Mouse (Mus musculus) limb, embryonic 14.5 days (tissue): ENCODE results near the gene Hs3st3b1. TPM values are rescaled to one million over a fixed set of nuclear protein-coding genes. Genes with fewer than 3 reads are reported as not detected.

ENCODE experiments used
- ATAC-seq: fragments of 200-750 bp; cut with Nextera tagmentation; 2 replicates; pipeline ENCODE4 v1.8.0; 2017; ENCODE audit warnings: low read depth, moderate number of reproducible peaks, moderate TSS enrichment; ENCODE audit not compliant: low FRiP score
- DNase-seq: peaks from one replicate; pipeline ENCODE4 v3.0.0-alpha.2; 2015; ENCODE audit warnings: low spot score
- H3K27ac ChIP-seq: fragments of 300-500 bp; sonication (generic); replicated peaks from 2 replicates; pipeline ENCODE4 v1.5.1; 2014; ENCODE audit warnings: low read depth, mild to moderate bottlenecking, low read length, moderate library complexity, mixed read lengths
- H3K27me3 ChIP-seq: fragments of 300-500 bp; sonication (generic); 2 replicates; pipeline ENCODE4 v1.6.1; 2014; ENCODE audit warnings: low read length, mixed read lengths; ENCODE audit not compliant: control insufficient read depth, insufficient read depth
- H3K36me3 ChIP-seq: fragments of 300-500 bp; sonication (generic); 2 replicates; pipeline ENCODE4 v1.6.1; 2014; ENCODE audit warnings: mild to moderate bottlenecking, low read length, moderate library complexity, mixed read lengths; ENCODE audit not compliant: control insufficient read depth, insufficient read depth
- H3K4me1 ChIP-seq: fragments of 300-500 bp; sonication (generic); 2 replicates; pipeline ENCODE4 v1.6.1; 2014; ENCODE audit warnings: antibody characterized with exemption, low read length, mixed read lengths; ENCODE audit not compliant: control insufficient read depth, insufficient read depth
- H3K4me2 ChIP-seq: fragments of 300-500 bp; sonication (generic); replicated peaks from 2 replicates; pipeline ENCODE4 v1.6.1; 2014; ENCODE audit warnings: low read depth, mild to moderate bottlenecking, low read length, moderate library complexity; ENCODE audit not compliant: severe bottlenecking
- H3K4me3 ChIP-seq: fragments of 300-500 bp; sonication (generic); replicated peaks from 2 replicates; pipeline ENCODE4 v1.5.1; 2014; ENCODE audit warnings: low read length
- H3K9ac ChIP-seq: fragments of 300-500 bp; sonication (generic); 2 replicates; pipeline ENCODE4 v1.6.1; 2014; ENCODE audit warnings: mild to moderate bottlenecking, low read depth, low read length, moderate library complexity; ENCODE audit not compliant: severe bottlenecking
- H3K9me3 ChIP-seq: fragments of 300-500 bp; sonication (generic); 2 replicates; pipeline ENCODE4 v1.6.1; 2016; ENCODE audit warnings: low read length; ENCODE audit not compliant: control insufficient read depth
- POLR2A ChIP-seq: fragments of 200-500 bp; IDR thresholded peaks from 2 replicates; pipeline ENCODE4 v1.8.0; 2012; ENCODE audit warnings: inconsistent platforms, mild to moderate bottlenecking, moderate library complexity, borderline replicate concordance; ENCODE audit not compliant: insufficient read depth, insufficient read length; ENCODE audit errors: extremely low read depth
- WGBS: fragments of 180-500 bp; shearing (Covaris S2); extraction: QIAGEN DNeasy Blood & Tissue Kit; methylation state at CpG from one replicate; pipeline ENCODE4 v1.1.7; 2014; 5-methylcytosine and 5-hydroxymethylcytosine counted together
- polyA plus RNA-seq, 2 experiments: library from polyadenylated mRNA; depleted of rRNA in 1 of 2; stranded (reverse) in 1 of 2; unstranded in 1 of 2; fragments of >200 nt; fragmentation: Nextera tagmentation in 1 of 2; extraction: Ambion mirVana in 1 of 2; gene quantifications; 2 replicates each; pipeline versions ENCODE4 v1.2.1 to v1.2.3; 2012 to 2014

Hs3st3b1 gene
- polyA plus RNA-seq, 2 experiments = 18.6 to 19.6 TPM

GRCm38 (mm10) chr11:63861982-63862381 lies 60.1 kb downstream of the Hs3st3b1 start:
- H3K27me3 ChIP-seq = peaks cover 5% of the 10 kb centered on the region; the same call in 1 of the 2 replicates
- H3K27ac ChIP-seq = no peak overlapping the region
- H3K36me3 ChIP-seq = no peaks in the 10 kb centered on the region
- peak; percentile 1 for DNase-seq
- TF ChIP-seq POLR2A = no peak
- no peak overlapping the region for H3K4me2 ChIP-seq
- 45% methylated on average over 1 of the region's 1 CpGs for WGBS
- no peak overlapping the region for H3K4me3 ChIP-seq
- H3K4me1 ChIP-seq = peaks cover 6% of the 10 kb centered on the region; the same call in 1 of the 2 replicates
- no peak for ATAC-seq
- no peak overlapping the region for H3K9ac ChIP-seq
- no peaks in the 10 kb centered on the region for H3K9me3 ChIP-seq

GRCm38 (mm10) chr11:63851041-63851730 lies 70.9 kb downstream of the Hs3st3b1 start:
- H3K9me3 ChIP-seq = no peaks in the 10 kb centered on the region
- H3K4me1 ChIP-seq = no peaks in the 10 kb centered on the region
- no peaks in the 10 kb centered on the region for H3K36me3 ChIP-seq
- no peaks in the 10 kb centered on the region for H3K27me3 ChIP-seq
- no peak overlapping the region for H3K4me2 ChIP-seq
- no peak overlapping the region for H3K9ac ChIP-seq
- 72% methylated on average over 6 of the region's 6 CpGs for WGBS
- DNase-seq (peak; percentile 2), ATAC-seq (no peak)
- no peak overlapping the region for H3K4me3 ChIP-seq
- no peak for TF ChIP-seq POLR2A
- no peak overlapping the region for H3K27ac ChIP-seq

GRCm38 (mm10) chr11:63850261-63850660 lies 71.8 kb downstream of the Hs3st3b1 start:
- peak; percentile 63; the same call in 1 of the 2 replicates for ATAC-seq
- no peaks in the 10 kb centered on the region for H3K27me3 ChIP-seq
- H3K4me1 ChIP-seq = no peaks in the 10 kb centered on the region
- no peak for TF ChIP-seq POLR2A
- peak; percentile 48 for DNase-seq
- H3K9me3 ChIP-seq = no peaks in the 10 kb centered on the region
- H3K36me3 ChIP-seq = no peaks in the 10 kb centered on the region
- no peak overlapping the region for H3K9ac ChIP-seq
- H3K27ac ChIP-seq = no peak overlapping the region
- WGBS = 33% methylated on average over 4 of the region's 4 CpGs
- H3K4me3 ChIP-seq = no peak overlapping the region
- no peak overlapping the region for H3K4me2 ChIP-seq

GRCm38 (mm10) chr11:63845379-63845778 lies 76.7 kb downstream of the Hs3st3b1 start:
- DNase-seq (no peak), ATAC-seq (no peak)
- no peaks in the 10 kb centered on the region for H3K27me3 ChIP-seq
- H3K4me1 ChIP-seq = no peaks in the 10 kb centered on the region
- no peak overlapping the region for H3K9ac ChIP-seq
- TF ChIP-seq POLR2A = no peak
- WGBS = 87% methylated on average over 6 of the region's 6 CpGs
- no peak overlapping the region for H3K4me2 ChIP-seq
- H3K9me3 ChIP-seq = no peaks in the 10 kb centered on the region
- H3K36me3 ChIP-seq = no peaks in the 10 kb centered on the region
- no peak overlapping the region for H3K4me3 ChIP-seq
- no peak overlapping the region for H3K27ac ChIP-seq

GRCm38 (mm10) chr11:63844701-63845100 lies 77.4 kb downstream of the Hs3st3b1 start:
- ATAC-seq = no peak
- 55% methylated on average over 8 of the region's 8 CpGs for WGBS
- Histone ChIP-seq H3K27me3 (no peaks in the 10 kb centered on the region), H3K4me3 (no peak overlapping the region), H3K4me2 (no peak overlapping the region), H3K9me3 (no peaks in the 10 kb centered on the region), H3K4me1 (no peaks in the 10 kb centered on the region), H3K9ac (no peak overlapping the region), H3K36me3 (no peaks in the 10 kb centered on the region), H3K27ac (no peak overlapping the region)
- peak; percentile 9 for DNase-seq
- TF ChIP-seq POLR2A = no peak

- DNase-seq = peak; percentile 2
- no peak for ATAC-seq
- no peak overlapping the region for H3K4me3 ChIP-seq
- no peak overlapping the region for H3K9ac ChIP-seq
- no peaks in the 10 kb centered on the region for H3K4me1 ChIP-seq
- no peak for TF ChIP-seq POLR2A
- 82% methylated on average over 13 of the region's 13 CpGs for WGBS
- no peak overlapping the region for H3K27ac ChIP-seq
- H3K4me2 ChIP-seq = no peak overlapping the region
- H3K36me3 ChIP-seq = no peaks in the 10 kb centered on the region
- no peaks in the 10 kb centered on the region for H3K27me3 ChIP-seq
- H3K9me3 ChIP-seq = no peaks in the 10 kb centered on the region
Measured at GRCm38 (mm10) chr11:63837526-63837925, 84.6 kb downstream of the Hs3st3b1 start.

Other genes with a start within 250 kb of the Hs3st3b1 start
- 13.3 and 14.4 TPM in 2 replicates for gene Cox10, start 157.2 kb upstream of the Hs3st3b1 start, polyA plus RNA-seq (2012; rRNA removed)
- 20.6 and 25.5 TPM in 2 replicates for gene Cox10, start 157.2 kb upstream of the Hs3st3b1 start, polyA plus RNA-seq (2014; fragmentation: Nextera tagmentation; extraction: Ambion mirVana)